Mouse (Mus musculus): Measurements from ENCODE around the gene Tmem141. TPM values are rescaled to one million over a fixed set of nuclear protein-coding genes. Genes with fewer than 3 reads are reported as not detected.

Tmem141 gene
- 3.3 TPM for polyA plus RNA-seq (2014; fragmentation: Illumina TruSeq; extraction: RNeasy Lipid Tissue Mini Kit (QIAGEN cat#74804); ENCODE audit: low read depth, low replicate concordance)

DNA sequence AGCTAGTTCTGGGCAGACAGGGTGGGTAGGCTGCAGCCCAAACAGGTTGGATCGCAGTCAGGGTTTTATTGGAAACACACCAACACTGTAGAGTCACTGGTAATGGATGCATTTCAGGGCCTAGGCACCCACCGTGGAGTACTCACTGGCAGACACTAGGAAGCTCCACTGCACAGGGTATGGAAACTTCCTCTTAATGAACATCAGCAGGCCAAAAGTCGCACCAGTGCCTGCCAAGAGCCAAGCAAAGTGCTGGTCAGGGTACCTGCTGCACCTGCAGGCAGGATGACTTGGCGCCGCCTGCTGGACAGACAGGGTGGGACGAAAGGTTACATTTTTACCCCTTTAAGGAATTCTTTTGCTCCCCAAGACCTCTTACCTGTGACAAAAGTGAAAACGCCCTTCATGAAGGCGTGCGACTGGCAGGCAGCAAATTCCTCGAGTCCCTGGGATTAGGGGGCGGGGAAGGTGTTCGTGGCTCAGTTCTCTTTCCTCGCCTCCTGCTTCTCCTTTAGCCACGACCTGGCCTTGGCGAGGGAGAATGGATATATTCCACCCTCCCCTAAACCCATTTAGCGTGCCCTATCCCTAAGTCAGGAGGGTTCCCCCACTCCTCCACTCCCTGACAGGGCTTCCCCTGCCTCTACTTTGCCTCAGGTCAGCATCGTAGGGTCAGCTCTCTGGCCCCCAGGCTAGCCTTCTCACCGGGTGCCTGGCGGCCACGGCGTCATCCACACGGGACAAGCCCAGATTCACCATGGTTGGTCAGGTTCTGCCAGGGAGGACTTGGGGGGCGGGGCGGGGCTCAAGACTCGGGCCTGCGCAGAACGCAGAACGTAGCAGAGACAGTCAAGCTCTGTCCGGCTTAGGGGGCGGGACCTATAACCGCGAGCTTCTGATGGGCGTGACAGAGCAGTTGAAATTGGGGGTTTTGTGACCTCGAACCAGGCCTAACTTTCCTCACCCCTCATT lies at the start of gene Tmem141:
Tmem141 (minus strand) TSS at position 777 of the 972 bp plus-strand sequence.

GRCm38 (mm10) chr2:25657652-25658051 lies 35.8 kb upstream of the Tmem141 start, which contains the start of gene Lcn5:
Gene Lcn5, plus strand, starts transcription at chr2:25657952.

DNA sequence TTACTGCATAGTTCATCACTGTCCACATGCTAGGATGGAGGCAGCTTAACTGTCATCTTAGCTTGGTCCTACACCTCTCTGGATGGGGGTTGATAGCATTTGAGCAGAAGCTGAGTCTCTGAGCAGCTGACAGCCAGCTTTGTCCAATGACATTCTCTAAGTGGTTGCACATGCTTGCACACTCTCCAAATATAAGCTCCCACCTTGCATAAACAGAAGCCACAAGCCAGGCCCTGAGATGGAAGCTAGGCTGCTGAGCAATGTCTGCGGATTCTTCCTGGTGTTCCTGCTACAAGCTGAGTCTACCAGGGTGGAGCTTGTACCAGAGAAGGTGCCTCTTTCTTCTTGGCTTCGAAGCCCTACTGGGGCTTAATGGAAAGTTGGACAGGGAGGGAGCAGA lies 31.1 kb upstream of the Tmem141 start, which contains the start of gene Lcn8:
Lcn8 (plus strand) TSS at position 219 of the 400 bp plus-strand sequence.

GRCm38 (mm10) chr2:25627811-25628210 lies 6.0 kb upstream of the Tmem141 start, which contains the start of gene Fcna:
Gene Fcna, minus strand, starts transcription at chr2:25628030.

GRCm38 (mm10) chr2:25617578-25617977 lies 4.2 kb downstream of the Tmem141 start, which contains the start of gene Ccdc183:
Gene Ccdc183, minus strand, starts transcription at chr2:25617678.

GRCm38 (mm10) chr2:25607761-25608622 lies 13.8 kb downstream of the Tmem141 start, which contains the start of gene Rabl6:
Gene Rabl6, minus strand, starts transcription at chr2:25608521.

DNA sequence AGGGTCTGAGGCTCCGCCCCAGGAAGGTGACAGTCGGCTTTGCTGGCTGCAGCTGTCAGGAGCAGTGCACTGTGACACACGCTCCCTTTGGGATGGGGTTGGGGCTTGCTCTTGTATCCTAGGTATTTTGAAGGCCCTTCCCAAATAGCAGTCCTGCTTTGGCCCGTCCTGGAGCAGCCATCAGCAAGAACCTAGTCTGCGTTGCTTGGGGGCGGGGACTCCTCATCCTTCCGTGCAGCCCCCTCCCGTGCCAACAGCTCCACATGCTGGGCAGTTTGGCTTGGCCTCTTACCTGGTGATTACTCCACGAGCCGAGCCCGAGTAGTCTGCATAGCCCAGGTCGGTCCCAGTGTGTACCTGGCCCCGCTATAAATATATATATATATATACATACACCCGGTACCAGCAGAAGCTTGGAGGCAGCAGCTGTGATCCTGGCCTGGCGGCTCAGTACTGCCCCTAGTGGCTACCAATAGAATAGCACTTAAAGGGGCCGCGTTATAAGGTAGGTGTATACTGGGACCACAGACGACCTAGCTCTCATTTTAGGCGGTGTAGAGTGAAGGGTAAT lies 40.4 kb downstream of the Tmem141 start, which contains the start of gene Ajm1:
Ajm1 (minus strand) TSS at position 464 of the 571 bp plus-strand sequence.

DNA sequence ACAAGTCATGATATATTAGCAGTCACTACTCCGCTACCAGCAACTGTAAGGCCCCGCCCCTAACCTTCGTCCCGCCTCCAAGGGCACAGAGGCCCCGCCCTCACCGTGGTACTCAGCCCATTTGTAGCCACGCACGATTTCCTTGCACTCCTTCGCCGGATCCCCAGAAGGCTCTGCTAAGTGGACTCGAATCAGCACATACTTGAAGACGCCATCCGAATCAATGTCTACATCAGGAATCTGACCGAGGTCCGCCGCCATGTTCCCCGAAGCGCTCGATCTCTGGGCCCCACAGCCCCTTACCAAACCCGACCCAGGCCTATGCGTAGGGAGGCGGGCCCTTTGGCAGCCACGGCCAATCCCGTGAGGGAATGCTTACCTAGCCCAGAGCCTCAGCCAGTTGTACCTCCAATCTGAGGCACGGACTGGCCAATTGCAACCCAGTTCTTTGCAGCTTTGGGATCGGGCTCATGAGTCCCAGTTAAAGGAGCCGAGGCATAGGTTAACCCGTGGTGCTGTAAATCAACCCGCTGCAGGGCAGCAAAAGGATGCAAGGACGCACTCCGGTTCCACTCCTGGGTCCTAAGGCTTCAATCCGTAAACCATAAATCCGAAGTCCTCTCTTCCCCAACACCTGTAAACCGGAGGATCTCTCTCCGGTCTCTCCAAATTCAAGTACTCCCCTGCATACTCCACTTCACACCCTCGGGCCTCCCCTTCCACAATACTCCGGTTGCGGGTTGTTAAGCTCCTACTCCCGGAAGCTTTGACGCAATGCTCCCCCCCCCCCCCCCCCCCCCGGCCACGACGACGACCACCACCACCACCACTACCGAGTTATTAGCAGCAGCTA lies 47.0 kb downstream of the Tmem141 start, which contains the start of the genes Mamdc4 and Phpt1:
Mamdc4 (minus strand) TSS at position 267 of the 853 bp plus-strand sequence.
Phpt1 (minus strand) TSS at position 646 of the 853 bp plus-strand sequence.

Other genes starting within 250 kb of the Tmem141 start
- gene Sapcd2, start 249.7 kb downstream of the Tmem141 start, polyA plus RNA-seq (2014; fragmentation: Illumina TruSeq; extraction: RNeasy Lipid Tissue Mini Kit (QIAGEN cat#74804); ENCODE audit: low read depth, low replicate concordance): 0.13 TPM
- gene Entpd2, start 226.1 kb downstream of the Tmem141 start, polyA plus RNA-seq (2014; fragmentation: Illumina TruSeq; extraction: RNeasy Lipid Tissue Mini Kit (QIAGEN cat#74804); ENCODE audit: low read depth, low replicate concordance): 0.28 TPM
- gene Npdc1, start 222.7 kb downstream of the Tmem141 start, polyA plus RNA-seq (2014; fragmentation: Illumina TruSeq; extraction: RNeasy Lipid Tissue Mini Kit (QIAGEN cat#74804); ENCODE audit: low read depth, low replicate concordance): 9.3 TPM
- not detected for gene Fut7, start 198.7 kb downstream of the Tmem141 start, polyA plus RNA-seq (2014; fragmentation: Illumina TruSeq; extraction: RNeasy Lipid Tissue Mini Kit (QIAGEN cat#74804); ENCODE audit: low read depth, low replicate concordance)
- 0.09 TPM for gene Abca2, start 193.3 kb downstream of the Tmem141 start, polyA plus RNA-seq (2014; fragmentation: Illumina TruSeq; extraction: RNeasy Lipid Tissue Mini Kit (QIAGEN cat#74804); ENCODE audit: low read depth, low replicate concordance)
- gene Clic3, start 165.2 kb downstream of the Tmem141 start, polyA plus RNA-seq (2014; fragmentation: Illumina TruSeq; extraction: RNeasy Lipid Tissue Mini Kit (QIAGEN cat#74804); ENCODE audit: low read depth, low replicate concordance): not detected
- gene Paxx, start 160.9 kb downstream of the Tmem141 start, polyA plus RNA-seq (2014; fragmentation: Illumina TruSeq; extraction: RNeasy Lipid Tissue Mini Kit (QIAGEN cat#74804); ENCODE audit: low read depth, low replicate concordance): 2.6 TPM
- gene Ptgds, start 152.0 kb downstream of the Tmem141 start, polyA plus RNA-seq (2014; fragmentation: Illumina TruSeq; extraction: RNeasy Lipid Tissue Mini Kit (QIAGEN cat#74804); ENCODE audit: low read depth, low replicate concordance): not detected
- not detected for gene Lcn12, start 128.1 kb downstream of the Tmem141 start, polyA plus RNA-seq (2014; fragmentation: Illumina TruSeq; extraction: RNeasy Lipid Tissue Mini Kit (QIAGEN cat#74804); ENCODE audit: low read depth, low replicate concordance)
- gene Fbxw5, start 121.3 kb downstream of the Tmem141 start, polyA plus RNA-seq (2014; fragmentation: Illumina TruSeq; extraction: RNeasy Lipid Tissue Mini Kit (QIAGEN cat#74804); ENCODE audit: low read depth, low replicate concordance): 1.5 TPM
- not detected for gene C8g, start 120.3 kb downstream of the Tmem141 start, polyA plus RNA-seq (2014; fragmentation: Illumina TruSeq; extraction: RNeasy Lipid Tissue Mini Kit (QIAGEN cat#74804); ENCODE audit: low read depth, low replicate concordance)
- gene Traf2, start 75.1 kb downstream of the Tmem141 start, polyA plus RNA-seq (2014; fragmentation: Illumina TruSeq; extraction: RNeasy Lipid Tissue Mini Kit (QIAGEN cat#74804); ENCODE audit: low read depth, low replicate concordance): 0.95 TPM
- gene Edf1, start 64.2 kb downstream of the Tmem141 start, polyA plus RNA-seq (2014; fragmentation: Illumina TruSeq; extraction: RNeasy Lipid Tissue Mini Kit (QIAGEN cat#74804); ENCODE audit: low read depth, low replicate concordance): 2.6 TPM
- gene Mamdc4, start 47.2 kb downstream of the Tmem141 start, polyA plus RNA-seq (2014; fragmentation: Illumina TruSeq; extraction: RNeasy Lipid Tissue Mini Kit (QIAGEN cat#74804); ENCODE audit: low read depth, low replicate concordance): not detected
- not detected for gene Phpt1, start 46.8 kb downstream of the Tmem141 start, polyA plus RNA-seq (2014; fragmentation: Illumina TruSeq; extraction: RNeasy Lipid Tissue Mini Kit (QIAGEN cat#74804); ENCODE audit: low read depth, low replicate concordance)
- not detected for gene Ajm1, start 40.2 kb downstream of the Tmem141 start, polyA plus RNA-seq (2014; fragmentation: Illumina TruSeq; extraction: RNeasy Lipid Tissue Mini Kit (QIAGEN cat#74804); ENCODE audit: low read depth, low replicate concordance)
- gene Rabl6, start 13.5 kb downstream of the Tmem141 start, polyA plus RNA-seq (2014; fragmentation: Illumina TruSeq; extraction: RNeasy Lipid Tissue Mini Kit (QIAGEN cat#74804); ENCODE audit: low read depth, low replicate concordance): 29.1 TPM
- not detected for gene Ccdc183, start 4.3 kb downstream of the Tmem141 start, polyA plus RNA-seq (2014; fragmentation: Illumina TruSeq; extraction: RNeasy Lipid Tissue Mini Kit (QIAGEN cat#74804); ENCODE audit: low read depth, low replicate concordance)
- 7.5 TPM for gene Fcna, start 6.0 kb upstream of the Tmem141 start, polyA plus RNA-seq (2014; fragmentation: Illumina TruSeq; extraction: RNeasy Lipid Tissue Mini Kit (QIAGEN cat#74804); ENCODE audit: low read depth, low replicate concordance)
- gene Lcn8, start 31.1 kb upstream of the Tmem141 start, polyA plus RNA-seq (2014; fragmentation: Illumina TruSeq; extraction: RNeasy Lipid Tissue Mini Kit (QIAGEN cat#74804); ENCODE audit: low read depth, low replicate concordance): not detected
- not detected for gene Lcn5, start 35.9 kb upstream of the Tmem141 start, polyA plus RNA-seq (2014; fragmentation: Illumina TruSeq; extraction: RNeasy Lipid Tissue Mini Kit (QIAGEN cat#74804); ENCODE audit: low read depth, low replicate concordance)
- not detected for gene Lcn6, start 54.8 kb upstream of the Tmem141 start, polyA plus RNA-seq (2014; fragmentation: Illumina TruSeq; extraction: RNeasy Lipid Tissue Mini Kit (QIAGEN cat#74804); ENCODE audit: low read depth, low replicate concordance)
- gene Lcn10, start 60.7 kb upstream of the Tmem141 start, polyA plus RNA-seq (2014; fragmentation: Illumina TruSeq; extraction: RNeasy Lipid Tissue Mini Kit (QIAGEN cat#74804); ENCODE audit: low read depth, low replicate concordance): not detected
- not detected for gene Obp2a, start 78.0 kb upstream of the Tmem141 start, polyA plus RNA-seq (2014; fragmentation: Illumina TruSeq; extraction: RNeasy Lipid Tissue Mini Kit (QIAGEN cat#74804); ENCODE audit: low read depth, low replicate concordance)
- 5.0 TPM for gene Bmyc, start 84.7 kb upstream of the Tmem141 start, polyA plus RNA-seq (2014; fragmentation: Illumina TruSeq; extraction: RNeasy Lipid Tissue Mini Kit (QIAGEN cat#74804); ENCODE audit: low read depth, low replicate concordance)
- gene Obp2b, start 115.0 kb upstream of the Tmem141 start, polyA plus RNA-seq (2014; fragmentation: Illumina TruSeq; extraction: RNeasy Lipid Tissue Mini Kit (QIAGEN cat#74804); ENCODE audit: low read depth, low replicate concordance): not detected
- not detected for gene Lcn3, start 143.6 kb upstream of the Tmem141 start, polyA plus RNA-seq (2014; fragmentation: Illumina TruSeq; extraction: RNeasy Lipid Tissue Mini Kit (QIAGEN cat#74804); ENCODE audit: low read depth, low replicate concordance)
- gene Lcn11, start 155.0 kb upstream of the Tmem141 start, polyA plus RNA-seq (2014; fragmentation: Illumina TruSeq; extraction: RNeasy Lipid Tissue Mini Kit (QIAGEN cat#74804); ENCODE audit: low read depth, low replicate concordance): not detected
- gene Gm13539, start 160.3 kb upstream of the Tmem141 start, polyA plus RNA-seq (2014; fragmentation: Illumina TruSeq; extraction: RNeasy Lipid Tissue Mini Kit (QIAGEN cat#74804); ENCODE audit: low read depth, low replicate concordance): not detected
- not detected for gene Glt6d1, start 193.8 kb upstream of the Tmem141 start, polyA plus RNA-seq (2014; fragmentation: Illumina TruSeq; extraction: RNeasy Lipid Tissue Mini Kit (QIAGEN cat#74804); ENCODE audit: low read depth, low replicate concordance)
- not detected for gene Lcn9, start 201.1 kb upstream of the Tmem141 start, polyA plus RNA-seq (2014; fragmentation: Illumina TruSeq; extraction: RNeasy Lipid Tissue Mini Kit (QIAGEN cat#74804); ENCODE audit: low read depth, low replicate concordance)
- gene Sohlh1, start 225.2 kb upstream of the Tmem141 start, polyA plus RNA-seq (2014; fragmentation: Illumina TruSeq; extraction: RNeasy Lipid Tissue Mini Kit (QIAGEN cat#74804); ENCODE audit: low read depth, low replicate concordance): not detected
- gene Kcnt1, start 241.7 kb upstream of the Tmem141 start, polyA plus RNA-seq (2014; fragmentation: Illumina TruSeq; extraction: RNeasy Lipid Tissue Mini Kit (QIAGEN cat#74804); ENCODE audit: low read depth, low replicate concordance): 0.13 TPM

Data from sigmoid colon, adult 10 weeks (tissue).